Mouse (Mus musculus) lung, adult 2 months (tissue): ENCODE measurements around the gene Pls1. TPM values are rescaled to one million over a fixed set of nuclear protein-coding genes. Genes with fewer than 3 reads are reported as not detected.

ENCODE experiments used
- DNase-seq: peaks from one replicate; pipeline ENCODE4 v3.0.0; 2022
- H3K4me1 ChIP-seq: fragments of 200-500 bp; 2 replicates; pipeline ENCODE4 v1.6.1; 2011; ENCODE audit warnings: low read length; ENCODE audit not compliant: control insufficient read depth, insufficient read depth
- H3K4me3 ChIP-seq: fragments of 200-500 bp; replicated peaks from 2 replicates; pipeline ENCODE3; 2011; ENCODE audit warnings: low read depth, mild to moderate bottlenecking, control low read depth, low read length; ENCODE audit errors: extremely low read depth
- CTCF ChIP-seq: fragments of 200-500 bp; IDR thresholded peaks from 2 replicates; pipeline ENCODE4 v1.5.1; 2011; ENCODE audit warnings: mild to moderate bottlenecking, low read length, control low read depth; ENCODE audit not compliant: insufficient read depth
- POLR2A ChIP-seq: fragments of 200-500 bp; IDR thresholded peaks from 2 replicates; pipeline ENCODE4 v1.6.1; 2011; ENCODE audit warnings: low read depth, mild to moderate bottlenecking, control low read depth, low read length, borderline replicate concordance; ENCODE audit errors: extremely low read depth
- WGBS: fragments of 180-500 bp; shearing (Covaris S2); methylation state at CpG from one replicate; pipeline ENCODE4 v1.1.7; 2018; 5-methylcytosine and 5-hydroxymethylcytosine counted together
- polyA plus RNA-seq: library from polyadenylated mRNA; depleted of rRNA; stranded (reverse); fragments of >200 nt; gene quantifications from 2 replicates; pipeline ENCODE4 v1.2.3, GENCODE M21; 2012; rRNA removed

Gene Pls1
- 1.9 and 3.8 TPM in 2 replicates for polyA plus RNA-seq

DNA sequence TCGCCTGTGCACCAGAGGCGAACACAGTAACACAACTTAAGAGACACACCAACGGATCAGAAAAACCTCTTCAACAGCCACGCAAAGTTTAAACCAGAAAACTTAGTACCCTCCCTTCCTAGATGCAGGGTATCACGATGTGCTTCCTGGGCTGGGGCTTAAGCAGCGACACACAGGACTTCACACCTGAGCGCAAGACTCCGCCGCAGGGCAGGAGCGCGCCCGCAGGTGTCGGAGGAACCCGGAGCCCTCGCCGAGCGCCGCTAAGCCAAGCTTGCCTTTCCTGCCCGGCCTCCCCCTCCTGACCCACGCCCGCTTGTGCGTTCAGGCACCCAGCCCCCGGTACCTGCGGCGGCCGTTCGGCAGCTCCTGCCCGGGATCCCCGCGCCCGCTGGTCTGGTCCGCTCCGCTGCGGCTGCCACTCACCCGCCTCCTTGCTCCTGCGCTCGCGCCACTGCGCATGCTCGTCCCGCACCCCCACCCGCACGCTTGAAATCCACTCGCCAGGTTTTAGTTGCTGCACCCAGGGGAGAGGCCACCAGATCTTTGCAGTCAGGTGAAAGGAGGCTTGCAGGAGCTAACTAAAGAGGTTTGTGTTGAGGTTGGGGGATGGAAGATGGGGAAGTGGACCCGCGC lies at the start of gene Pls1:
Gene Pls1, minus strand, starts transcription at position 487 of the 636 bp plus-strand sequence.
- no peak for TF ChIP-seq CTCF
- TF ChIP-seq POLR2A = 0 out of 2 replicates have a peak, but pooled peaks have one; percentile 15
- Histone ChIP-seq H3K4me1 (no peaks in the 10 kb centered on the region), H3K4me3 (peak within 1 kb of the TSS; percentile 73)
- WGBS = 1% methylated on average over 46 of the region's 46 CpGs
- DNase-seq = peak; percentile 88

GRCm38 (mm10) chr9:95882751-95883150 lies 37.6 kb upstream of the Pls1 start:
- WGBS = 89% methylated on average over 2 of the region's 2 CpGs
- TF ChIP-seq POLR2A (no peak), CTCF (no peak)
- Histone ChIP-seq H3K4me3 (no peak overlapping the region), H3K4me1 (no peaks in the 10 kb centered on the region)
- no peak for DNase-seq

DNA sequence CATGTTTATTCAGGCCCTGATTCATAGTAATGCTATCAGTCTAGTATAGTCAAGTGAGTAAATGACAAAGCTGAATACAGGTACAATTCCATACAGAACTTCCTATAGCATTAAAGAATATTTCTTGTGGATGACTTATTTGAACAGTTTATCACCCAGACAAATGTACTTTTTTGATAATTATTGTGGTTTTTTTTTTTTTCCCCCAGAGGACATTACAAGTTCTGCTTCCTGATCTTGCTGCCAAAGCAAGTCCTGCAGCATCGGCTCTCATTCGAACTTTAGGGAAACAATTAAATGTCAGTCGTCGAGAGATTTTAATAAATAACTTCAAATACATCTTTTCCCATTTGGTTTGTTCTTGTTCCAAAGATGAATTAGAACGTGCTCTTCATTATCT lies 33.1 kb upstream of the Pls1 start:
- 87% methylated on average over 5 of the region's 5 CpGs for WGBS
- TF ChIP-seq CTCF = no peak
- no peak for TF ChIP-seq POLR2A
- Histone ChIP-seq H3K4me1 (no peaks in the 10 kb centered on the region), H3K4me3 (no peak overlapping the region)
- DNase-seq = no peak

- Histone ChIP-seq H3K4me3 (peak overlapping the region; percentile 68), H3K4me1 (0 out of 2 replicates have a peak, but pooled peaks cover 2% of the 10 kb centered on the region)
- no peak for TF ChIP-seq POLR2A
- TF ChIP-seq CTCF = no peak
- DNase-seq = no peak
- under 1% methylated on average over 31 of the region's 31 CpGs for WGBS
These were observed 13.0 kb upstream of the Pls1 start for GRCm38 (mm10) chr9:95858027-95858570.

GRCm38 (mm10) chr9:95857414-95858026 lies 12.4 kb upstream of the Pls1 start, which contains the start of gene Atr:
TSS of gene Atr (plus strand) at chr9:95857597.
- Histone ChIP-seq H3K4me1 (0 out of 2 replicates have a peak, but pooled peaks cover 2% of the 10 kb centered on the region), H3K4me3 (peak within 1 kb of the TSS; percentile 76)
- TF ChIP-seq POLR2A (peak; percentile 32; the same call in 1 of the 2 replicates), CTCF (no peak)
- WGBS = under 1% methylated on average over 69 of the region's 69 CpGs
- DNase-seq = peak; percentile 95

DNA sequence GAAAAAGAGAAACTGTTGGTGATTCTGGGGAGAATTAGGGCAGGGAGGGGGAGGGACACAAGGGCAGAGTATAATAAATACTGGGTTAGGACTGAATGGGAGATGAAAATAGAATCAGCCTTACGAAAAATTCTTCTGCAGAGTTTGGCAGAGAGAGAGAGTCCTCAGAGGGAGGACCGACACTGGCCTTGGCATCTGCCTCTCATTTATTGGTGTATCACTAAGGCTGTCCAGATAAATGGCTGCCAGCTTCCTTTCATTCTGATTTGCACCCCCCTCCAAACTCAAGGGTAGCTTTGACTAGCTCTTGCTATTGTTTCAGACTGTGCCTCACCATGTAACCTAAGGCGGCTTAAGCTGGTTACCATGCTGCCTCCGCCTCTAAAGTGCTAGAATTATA lies 10.9 kb upstream of the Pls1 start:
- no peak for DNase-seq
- TF ChIP-seq POLR2A = no peak
- no peak for TF ChIP-seq CTCF
- Histone ChIP-seq H3K4me1 (0 out of 2 replicates have a peak, but pooled peaks cover 2% of the 10 kb centered on the region), H3K4me3 (no peak overlapping the region)
- WGBS = 74% methylated on average over 4 of the region's 4 CpGs

DNA sequence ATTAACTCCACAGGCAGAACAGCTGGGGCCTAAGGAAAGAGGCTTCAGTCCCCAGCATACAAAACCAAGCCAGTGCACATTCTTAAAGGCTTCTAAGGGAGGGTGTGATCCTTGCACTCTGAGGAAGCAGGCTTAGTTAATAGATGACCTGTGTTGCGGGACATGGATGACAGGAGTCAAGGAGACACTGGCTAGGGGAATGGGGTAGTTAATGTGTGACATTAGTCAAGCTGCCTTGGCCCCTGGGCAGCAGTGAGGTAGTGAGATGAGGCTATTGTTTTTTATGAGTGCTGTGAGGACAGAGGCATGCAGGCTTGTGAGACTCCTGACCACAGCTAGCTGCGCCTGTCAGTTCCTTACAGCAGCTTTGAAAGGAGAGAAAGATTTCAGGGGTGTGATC lies 9.8 kb upstream of the Pls1 start:
- TF ChIP-seq POLR2A = no peak
- no peak for TF ChIP-seq CTCF
- no peak for DNase-seq
- 74% methylated on average over 2 of the region's 2 CpGs for WGBS
- H3K4me1 ChIP-seq = 0 out of 2 replicates have a peak, but pooled peaks cover 2% of the 10 kb centered on the region
- no peak overlapping the region for H3K4me3 ChIP-seq

DNA sequence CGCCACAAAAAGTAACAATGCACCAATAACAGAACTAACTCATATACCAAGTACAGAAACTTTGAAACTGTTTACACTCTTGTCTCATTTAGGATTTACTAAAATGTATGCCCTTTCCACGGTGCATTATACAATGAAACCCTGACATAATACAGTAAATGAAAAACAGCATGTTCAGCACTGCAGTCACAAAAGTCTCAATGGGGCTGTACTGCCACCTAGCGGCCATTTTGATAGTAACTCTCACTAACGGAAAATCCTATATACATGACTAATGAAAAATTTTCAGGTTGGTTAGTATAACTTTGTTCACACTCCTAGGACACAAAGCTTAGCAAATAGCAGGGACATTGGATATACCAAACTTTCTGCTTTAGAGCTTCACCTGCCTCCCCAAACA lies 7.8 kb upstream of the Pls1 start:
- no peak overlapping the region for H3K4me3 ChIP-seq
- DNase-seq = peak; percentile 62
- TF ChIP-seq CTCF = peak; percentile 53
- no peak for TF ChIP-seq POLR2A
- 0 out of 2 replicates have a peak, but pooled peaks cover 2% of the 10 kb centered on the region for H3K4me1 ChIP-seq
- WGBS = 26% methylated on average over 4 of the region's 4 CpGs

- DNase-seq = no peak
- 65% methylated on average over 11 of the region's 11 CpGs for WGBS
- Histone ChIP-seq H3K4me1 (no peaks in the 10 kb centered on the region), H3K4me3 (no peak overlapping the region)
- TF ChIP-seq CTCF (no peak), POLR2A (no peak)
These were observed 6.6 kb upstream of the Pls1 start for GRCm38 (mm10) chr9:95851671-95852070.

GRCm38 (mm10) chr9:95845711-95846110 lies 600 bp upstream of the Pls1 start:
- TF ChIP-seq POLR2A = no peak
- no peak for TF ChIP-seq CTCF
- 53% methylated on average over 4 of the region's 4 CpGs for WGBS
- peak; percentile 28 for DNase-seq

More at GRCm38 (mm10) chr9:95845711-95846110, 600 bp upstream of the Pls1 start:
- no peak overlapping the region for H3K4me3 ChIP-seq
- no peaks in the 10 kb centered on the region for H3K4me1 ChIP-seq
